Mouse (Mus musculus): ENCODE measurements around the gene Morn4.

GRCm38 (mm10) chr19:42079950-42080349 lies 6.2 kb downstream of the Morn4 start:
- TF ChIP-seq POLR2A (IDR thresholded peaks at IDR 0.05; ENCODE audit: control insufficient read depth, extremely low read depth, insufficient read depth, low read length, poor library complexity) (no peak), CTCF (IDR thresholded peaks at IDR 0.05; ENCODE audit: borderline replicate concordance, control insufficient read depth, extremely low read depth, insufficient read depth, low read length, poor library complexity) (no peak)
